Mouse (Mus musculus) frontal cortex, adult (tissue): Measurements from ENCODE around the gene Alpk1.

Experiments used
- ATAC-seq: cut with Nextera tagmentation; 2 replicates; pipeline ENCODE4 v1.9.2; 2017; ENCODE audit warnings: mild to moderate bottlenecking, moderate library complexity, mixed read lengths; ENCODE audit not compliant: low TSS enrichment

Alpk1 gene

DNA sequence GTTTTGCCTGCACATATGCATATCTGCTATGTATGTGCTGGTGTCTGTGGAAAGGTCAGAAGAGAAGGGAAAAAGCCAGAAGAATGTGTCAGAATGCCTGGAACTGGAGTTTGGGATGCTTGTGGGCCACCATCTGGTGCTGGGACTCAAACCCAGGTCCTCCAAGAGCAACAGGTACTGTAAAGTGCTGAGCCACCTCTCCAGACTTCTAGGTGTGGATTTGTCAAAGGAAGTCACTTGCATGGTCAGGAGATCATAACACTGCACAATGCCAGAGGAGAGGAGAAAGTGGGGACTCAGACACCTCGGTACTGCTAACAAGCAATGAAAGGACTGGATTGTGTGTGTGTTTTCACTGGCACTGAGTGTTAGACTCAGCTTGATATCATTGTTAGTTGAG is 150.1 kb downstream of the Alpk1 start:
- no peak for ATAC-seq

GRCm38 (mm10) chr3:127628311-127629184 is 151.8 kb downstream of the Alpk1 start:
- ATAC-seq = no peak

GRCm38 (mm10) chr3:127627956-127628310 is 152.4 kb downstream of the Alpk1 start:
- ATAC-seq = no peak

GRCm38 (mm10) chr3:127627151-127627955 is 153.0 kb downstream of the Alpk1 start:
- no peak for ATAC-seq

DNA sequence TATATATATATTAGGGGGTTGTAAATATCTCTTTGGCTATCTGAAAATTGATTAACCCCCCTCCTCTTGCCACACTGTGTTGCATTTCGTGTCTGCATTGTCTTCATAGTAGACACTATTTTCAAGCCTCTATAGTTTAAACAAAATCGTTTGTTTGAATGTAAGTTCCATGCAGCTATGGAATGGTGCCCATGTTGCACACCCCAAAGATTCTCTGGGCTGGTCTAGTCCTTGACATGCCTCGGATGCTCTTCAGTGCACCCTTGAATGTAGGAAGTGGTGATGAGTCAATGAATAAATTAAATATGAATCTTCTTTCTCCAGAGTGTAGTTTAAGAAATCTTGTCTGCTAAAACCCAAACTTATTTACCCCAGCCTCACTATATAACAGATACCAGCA is 153.8 kb downstream of the Alpk1 start:
- no peak for ATAC-seq

DNA sequence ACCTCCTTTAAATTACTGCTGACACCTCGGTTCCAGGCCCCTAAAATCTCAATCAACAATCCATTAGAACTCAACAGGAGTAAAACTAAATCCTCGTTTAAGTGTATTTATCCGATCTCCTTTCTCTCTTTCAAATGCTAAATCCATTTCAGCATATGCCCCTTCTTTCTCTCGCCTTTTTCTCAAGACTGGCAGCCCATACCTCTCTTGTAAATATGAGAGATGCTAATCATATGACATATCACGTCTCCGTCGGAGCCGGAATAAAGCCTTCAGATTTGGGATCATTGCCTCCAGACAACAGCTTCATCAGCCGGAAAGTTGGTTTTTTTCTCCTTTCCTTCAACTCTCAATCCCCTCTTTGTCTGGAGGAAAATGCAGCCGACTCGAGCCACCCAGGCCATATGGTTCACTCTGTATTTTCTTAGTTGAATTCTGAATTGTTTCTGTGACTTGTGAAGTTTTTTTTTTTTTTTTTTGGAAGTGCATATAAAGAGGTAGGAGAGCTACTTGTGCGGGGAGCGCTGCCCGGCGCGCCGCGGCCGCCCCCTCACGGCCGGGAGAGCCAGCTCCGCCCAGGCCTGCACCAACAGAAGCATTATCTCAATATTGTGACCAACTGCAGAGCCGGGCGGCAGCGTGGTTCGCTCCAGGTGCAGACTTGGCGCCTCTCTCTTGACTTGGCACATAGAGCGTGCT is 154.5 kb downstream of the Alpk1 start:
- ATAC-seq = no peak

DNA sequence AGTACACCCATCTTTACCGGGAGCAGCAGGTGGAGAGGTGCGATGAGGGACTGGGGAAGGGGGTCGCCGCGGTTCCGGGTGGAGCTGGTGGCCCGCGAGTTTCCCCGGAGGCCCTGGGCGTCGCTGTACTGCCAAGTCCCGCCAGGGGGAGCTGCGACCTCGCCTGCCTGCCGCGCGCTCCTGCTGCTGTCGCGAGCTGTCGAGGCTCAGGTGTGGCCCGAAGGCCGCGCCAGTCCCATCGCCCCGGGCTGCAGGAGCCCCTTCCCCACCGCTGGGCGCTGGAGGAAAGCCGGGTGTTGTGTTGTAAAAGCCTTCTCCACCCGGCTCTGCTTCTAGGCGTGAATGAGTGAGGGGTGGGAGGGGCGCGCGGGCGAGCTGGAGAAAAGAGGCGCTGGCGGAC is 155.0 kb downstream of the Alpk1 start:
- peak; percentile 79 for ATAC-seq
